Mouse (Mus musculus) heart, postnatal 0 days (tissue): ENCODE measurements around the gene Lrrc59. TPM values are rescaled to one million over a fixed set of nuclear protein-coding genes. Genes with fewer than 3 reads are reported as not detected.

Experiments
- ATAC-seq: fragments of 200-750 bp; cut with Nextera tagmentation; 2 replicates; pipeline ENCODE4 v1.8.0; 2017; ENCODE audit warnings: low read depth, moderate number of reproducible peaks, moderate library complexity; ENCODE audit not compliant: insufficient read depth
- DNase-seq: peaks from one replicate; pipeline ENCODE4 v3.0.0-alpha.2; 2016; ENCODE audit warnings: low spot score
- H3K27ac ChIP-seq: fragments of 300-500 bp; sonication (generic); 2 replicates; pipeline ENCODE4 v1.5.1; 2014; ENCODE audit warnings: low read depth, mild to moderate bottlenecking
- H3K27me3 ChIP-seq: fragments of 300-500 bp; sonication (generic); 2 replicates; pipeline ENCODE4 v1.6.1; 2014; ENCODE audit warnings: low read length, mixed read lengths; ENCODE audit not compliant: control insufficient read depth, insufficient read depth
- H3K36me3 ChIP-seq: fragments of 300-500 bp; sonication (generic); replicated peaks from 2 replicates; pipeline ENCODE4 v1.6.1; 2014; ENCODE audit warnings: low read length, mixed read lengths; ENCODE audit not compliant: control insufficient read depth, insufficient read depth
- H3K4me1 ChIP-seq: fragments of 300-500 bp; sonication (generic); 2 replicates; pipeline ENCODE4 v1.6.1; 2014; ENCODE audit warnings: antibody characterized with exemption; ENCODE audit not compliant: control insufficient read depth, insufficient read depth
- H3K4me2 ChIP-seq: fragments of 300-500 bp; sonication (generic); 2 replicates; pipeline ENCODE4 v1.6.1; 2014; ENCODE audit warnings: low read depth, mild to moderate bottlenecking, low read length, moderate library complexity
- H3K4me3 ChIP-seq: fragments of 300-500 bp; sonication (generic); 2 replicates; pipeline ENCODE4 v1.5.1; 2014; ENCODE audit warnings: low read depth, low read length
- H3K9ac ChIP-seq: fragments of 300-500 bp; sonication (generic); replicated peaks from 2 replicates; pipeline ENCODE4 v1.6.1; 2014; ENCODE audit warnings: low read depth, low read length, mixed read lengths
- H3K9me3 ChIP-seq: fragments of 300-500 bp; sonication (generic); replicated peaks from 2 replicates; pipeline ENCODE4 v1.6.1; 2016; ENCODE audit warnings: low read length; ENCODE audit not compliant: control insufficient read depth
- CTCF ChIP-seq: IDR thresholded peaks from 2 replicates; pipeline ENCODE4 v1.5.1; 2016; ENCODE audit warnings: antibody characterized with exemption, control low read depth, low read depth
- EP300 ChIP-seq: IDR thresholded peaks from 2 replicates; pipeline ENCODE4 v1.6.1; 2016; ENCODE audit warnings: antibody characterized with exemption, low read depth
- WGBS: fragments of 180-500 bp; shearing (Covaris S2); extraction: QIAGEN DNeasy Blood & Tissue Kit; methylation state at CpG from one replicate; pipeline ENCODE4 v1.1.7; 2014; 5-methylcytosine and 5-hydroxymethylcytosine counted together
- polyA plus RNA-seq: library from polyadenylated mRNA; unstranded; fragments of >200 nt; fragmentation: Nextera tagmentation; extraction: Ambion mirVana; gene quantifications from 2 replicates; pipeline ENCODE4 v1.2.1, GENCODE M21; 2015
- total RNA-seq: library from RNA; depleted of rRNA; stranded (reverse); fragments of >200 nt; gene quantifications from 2 replicates; pipeline ENCODE4 v1.2.3, GENCODE M21; 2014; ENCODE audit warnings: low replicate concordance

Lrrc59 gene
- total and polyA plus RNA-seq, 2 experiments from 2014 or later, result 67.0 to 73.3 TPM

DNA sequence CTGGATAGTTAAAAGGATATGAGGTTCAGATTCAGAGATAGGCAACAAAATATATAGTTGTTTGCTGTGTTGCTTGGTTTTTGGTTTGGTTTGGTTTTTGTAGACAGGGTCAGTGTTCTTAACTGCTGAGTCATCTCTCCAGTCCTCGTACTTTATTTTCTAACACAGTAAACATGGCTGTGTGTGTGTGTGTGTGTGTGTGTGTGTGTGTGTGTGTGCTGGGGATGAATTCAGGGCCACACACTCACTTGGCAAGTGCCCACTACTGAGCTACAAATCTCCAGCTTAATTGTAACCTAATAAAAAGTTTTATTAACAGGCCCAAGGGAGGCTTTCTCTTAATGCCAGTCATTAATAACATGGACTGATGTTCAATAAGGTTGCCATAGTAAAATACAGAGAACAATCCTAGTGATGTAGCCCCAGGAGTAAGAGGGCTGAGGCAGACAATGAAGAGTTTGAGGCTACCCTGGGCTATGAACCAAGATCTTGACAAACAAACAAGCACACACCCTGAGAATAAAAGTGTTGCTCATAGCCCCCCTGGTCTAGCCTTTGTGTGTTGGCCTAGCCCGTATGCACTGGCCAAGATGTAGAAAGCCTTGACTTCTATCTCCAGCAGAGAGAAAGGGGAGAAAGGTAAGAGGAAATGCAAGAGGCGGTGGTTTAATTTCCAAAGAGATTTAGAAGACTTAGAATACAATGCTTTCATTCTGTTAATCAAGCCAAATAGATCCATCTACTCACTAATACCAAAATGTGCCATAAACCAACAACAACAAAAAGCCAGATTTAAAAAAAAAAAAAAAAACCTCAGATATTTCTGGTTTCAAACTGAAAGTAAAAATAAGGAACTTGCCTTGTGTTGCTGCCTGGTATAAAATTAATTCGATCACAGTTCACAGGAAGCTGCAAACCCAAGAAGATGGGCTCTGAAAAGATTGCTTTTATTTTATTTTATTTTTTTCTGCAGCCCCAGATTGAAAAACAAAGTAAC is 18.5 kb upstream of the Lrrc59 start:
- Histone ChIP-seq H3K27me3 (no peaks in the 10 kb centered on the region), H3K4me2 (no peak overlapping the region), H3K9me3 (no peaks in the 10 kb centered on the region), H3K4me3 (no peak overlapping the region), H3K9ac (no peak overlapping the region), H3K36me3 (no peaks in the 10 kb centered on the region), H3K4me1 (no peaks in the 10 kb centered on the region), H3K27ac (no peak overlapping the region)
- TF ChIP-seq EP300, result no peak
- no peak for TF ChIP-seq CTCF
- DNase-seq (no peak), ATAC-seq (no peak)
- WGBS, result 74% methylated on average over 4 of the region's 4 CpGs

DNA sequence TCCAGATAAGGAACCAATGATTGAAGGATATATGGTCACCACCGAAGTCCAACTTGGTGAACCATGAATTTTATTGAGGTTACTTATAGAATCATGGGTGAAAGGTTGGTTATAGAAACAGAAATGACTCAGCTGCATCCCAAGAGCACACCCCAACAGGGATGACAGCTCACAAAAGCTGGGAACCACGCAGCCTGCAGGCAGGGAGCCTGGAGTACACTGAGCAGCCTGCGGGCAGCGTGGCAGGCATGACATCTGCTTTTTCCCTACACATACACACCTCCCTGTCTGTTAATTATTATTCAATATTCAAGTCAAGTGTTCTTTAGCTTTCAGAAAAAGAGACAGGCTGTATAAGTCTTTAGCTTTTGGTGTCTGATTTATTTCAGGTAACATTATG is 15.0 kb upstream of the Lrrc59 start:
- H3K4me2 ChIP-seq, result no peak overlapping the region
- no peaks in the 10 kb centered on the region for H3K27me3 ChIP-seq
- H3K4me3 ChIP-seq, result no peak overlapping the region
- ATAC-seq (no peak), DNase-seq (no peak)
- H3K9me3 ChIP-seq, result no peaks in the 10 kb centered on the region
- no peaks in the 10 kb centered on the region for H3K36me3 ChIP-seq
- no peak for TF ChIP-seq EP300
- no peak for TF ChIP-seq CTCF
- no peaks in the 10 kb centered on the region for H3K4me1 ChIP-seq
- no peak overlapping the region for H3K27ac ChIP-seq
- no peak overlapping the region for H3K9ac ChIP-seq
- 77% methylated on average over 4 of the region's 4 CpGs for WGBS

DNA sequence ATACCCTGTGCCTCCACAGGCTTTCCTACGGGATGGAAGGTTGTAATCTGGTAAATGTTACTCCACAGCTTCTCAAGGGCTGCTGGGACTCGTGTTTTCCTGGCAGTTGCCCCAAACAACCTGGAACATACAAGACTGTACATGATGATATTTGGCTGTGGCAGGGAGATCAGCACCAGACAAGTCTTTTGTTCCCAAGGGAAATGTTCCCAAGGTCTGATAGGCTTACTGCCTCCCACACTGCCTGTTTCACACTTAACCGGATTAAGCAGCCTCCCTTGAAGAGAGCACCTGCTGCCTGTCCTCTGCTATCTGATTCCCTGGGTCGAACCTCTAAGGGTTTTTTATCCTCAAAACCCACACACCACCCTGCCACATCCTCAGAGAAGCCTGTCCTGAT is 14.1 kb upstream of the Lrrc59 start:
- no peak for ATAC-seq
- Histone ChIP-seq H3K27me3 (no peaks in the 10 kb centered on the region), H3K4me3 (no peak overlapping the region), H3K4me1 (no peaks in the 10 kb centered on the region), H3K9ac (no peak overlapping the region), H3K27ac (no peak overlapping the region), H3K36me3 (no peaks in the 10 kb centered on the region), H3K9me3 (no peaks in the 10 kb centered on the region), H3K4me2 (no peak overlapping the region)
- TF ChIP-seq CTCF, result no peak
- no peak for DNase-seq
- 10% methylated on average over 4 of the region's 4 CpGs for WGBS

DNA sequence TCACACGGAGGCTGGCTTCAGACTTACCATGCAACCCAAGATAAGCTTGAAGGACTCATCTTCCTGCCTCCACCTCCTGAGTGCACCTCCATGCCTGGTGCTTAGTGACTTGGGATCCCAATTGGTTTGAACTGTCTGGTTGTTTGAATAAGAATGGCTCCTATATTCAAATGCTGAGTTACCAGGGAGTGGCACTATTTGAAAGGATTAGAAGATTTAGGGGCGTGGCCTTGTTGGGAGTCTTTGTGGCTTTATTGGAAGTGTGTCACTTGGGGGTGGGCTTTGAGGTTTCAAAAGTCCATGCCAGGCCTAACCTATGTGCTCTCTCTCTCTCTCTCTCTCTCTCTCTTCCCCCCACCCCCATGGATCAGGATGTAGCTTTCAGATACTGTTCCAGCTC is 11.9 kb upstream of the Lrrc59 start:
- Histone ChIP-seq H3K4me2 (no peak overlapping the region), H3K4me1 (no peaks in the 10 kb centered on the region), H3K36me3 (no peaks in the 10 kb centered on the region), H3K4me3 (no peak overlapping the region), H3K27me3 (no peaks in the 10 kb centered on the region), H3K9ac (no peak overlapping the region), H3K9me3 (no peaks in the 10 kb centered on the region), H3K27ac (no peak overlapping the region)
- 83% methylated on average over 2 of the region's 2 CpGs for WGBS
- ATAC-seq (no peak), DNase-seq (no peak)
- TF ChIP-seq CTCF (no peak), EP300 (no peak)

DNA sequence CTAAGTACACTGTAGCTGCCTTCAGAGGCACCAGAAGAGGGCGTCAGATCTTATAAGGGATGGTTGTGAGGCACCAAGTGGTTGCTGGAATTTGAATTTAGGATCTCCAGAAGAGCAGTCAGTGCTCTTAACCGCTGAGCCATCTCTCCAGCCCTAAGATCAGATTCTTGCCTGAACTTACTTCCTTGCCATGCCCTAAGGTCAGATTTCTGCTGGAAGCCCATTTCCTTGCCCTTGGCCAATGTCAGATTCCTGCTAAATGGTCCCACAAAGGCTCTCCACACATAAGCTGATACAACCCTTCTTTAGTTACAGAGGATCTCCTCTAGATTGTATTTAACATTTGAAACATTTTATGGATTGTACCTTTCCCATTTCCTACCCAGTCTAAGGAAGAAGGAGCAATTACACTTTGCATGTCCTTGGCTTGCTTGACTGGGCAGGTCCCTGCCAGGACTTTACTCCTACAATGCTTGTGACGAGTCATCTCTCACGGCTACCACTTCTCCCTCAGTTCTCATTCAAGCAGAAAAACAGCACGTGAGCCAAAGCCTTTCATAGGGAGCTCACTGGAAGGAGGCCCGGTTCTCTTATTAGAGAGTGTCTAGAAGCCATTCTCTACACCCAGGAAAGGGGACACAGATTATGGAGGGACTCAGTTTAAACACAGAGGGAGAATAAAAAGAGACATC is 8.7 kb upstream of the Lrrc59 start:
- no peaks in the 10 kb centered on the region for H3K36me3 ChIP-seq
- WGBS, result 47% methylated on average over 6 of the region's 6 CpGs
- no peaks in the 10 kb centered on the region for H3K9me3 ChIP-seq
- no peaks in the 10 kb centered on the region for H3K27me3 ChIP-seq
- no peaks in the 10 kb centered on the region for H3K4me1 ChIP-seq
- no peak overlapping the region for H3K9ac ChIP-seq
- H3K4me2 ChIP-seq, result no peak overlapping the region
- no peak overlapping the region for H3K27ac ChIP-seq
- DNase-seq (no peak), ATAC-seq (no peak)
- no peak for TF ChIP-seq CTCF
- TF ChIP-seq EP300, result no peak
- no peak overlapping the region for H3K4me3 ChIP-seq
